Mouse (Mus musculus) hindbrain, embryonic 15.5 days (tissue): Measurements from ENCODE around the gene Capza1. TPM values are rescaled to one million over a fixed set of nuclear protein-coding genes. Genes with fewer than 3 reads are reported as not detected.

ENCODE experiments used
- ATAC-seq: fragments of 200-750 bp; cut with Nextera tagmentation; 2 replicates; pipeline ENCODE4 v1.8.0; 2017; ENCODE audit warnings: low read depth, moderate number of reproducible peaks, moderate TSS enrichment; ENCODE audit not compliant: low FRiP score
- H3K27ac ChIP-seq: fragments of 300-500 bp; sonication (generic); replicated peaks from 2 replicates; pipeline ENCODE4 v1.5.1; 2015; ENCODE audit warnings: mild to moderate bottlenecking, inconsistent platforms
- H3K27me3 ChIP-seq: fragments of 300-500 bp; sonication (generic); 2 replicates; pipeline ENCODE4 v1.6.1; 2015; ENCODE audit warnings: control low read depth, inconsistent platforms
- H3K36me3 ChIP-seq: fragments of 300-500 bp; sonication (generic); 2 replicates; pipeline ENCODE4 v1.6.1; 2015; ENCODE audit warnings: control low read depth, inconsistent platforms
- H3K4me1 ChIP-seq: fragments of 300-500 bp; sonication (generic); replicated peaks from 2 replicates; pipeline ENCODE4 v1.6.1; 2015; ENCODE audit warnings: control low read depth, inconsistent platforms
- H3K4me2 ChIP-seq: fragments of 300-500 bp; sonication (generic); 2 replicates; pipeline ENCODE4 v1.6.1; 2015; ENCODE audit warnings: moderate library complexity, mild to moderate bottlenecking, inconsistent platforms
- H3K4me3 ChIP-seq: fragments of 300-500 bp; sonication (generic); 2 replicates; pipeline ENCODE4 v1.5.1; 2015; ENCODE audit warnings: mild to moderate bottlenecking, inconsistent platforms
- H3K9ac ChIP-seq: fragments of 300-500 bp; sonication (generic); 2 replicates; pipeline ENCODE4 v1.6.1; 2015; ENCODE audit warnings: inconsistent platforms
- H3K9me3 ChIP-seq: fragments of 300-500 bp; sonication (generic); 2 replicates; pipeline ENCODE4 v1.6.1; 2016; ENCODE audit warnings: control low read depth, inconsistent platforms
- WGBS: fragments of 180-500 bp; shearing (Covaris S2); methylation state at CpG from one replicate; pipeline ENCODE4 v1.1.7; 2015; 5-methylcytosine and 5-hydroxymethylcytosine counted together
- polyA plus RNA-seq: library from polyadenylated mRNA; unstranded; fragments of >200 nt; fragmentation: Nextera tagmentation; extraction: Ambion mirVana; gene quantifications from 2 replicates; pipeline ENCODE4 v1.2.1, GENCODE M21; 2015

Gene Capza1
- polyA plus RNA-seq, 1 experiment from 2014 or later, result 150 TPM

DNA sequence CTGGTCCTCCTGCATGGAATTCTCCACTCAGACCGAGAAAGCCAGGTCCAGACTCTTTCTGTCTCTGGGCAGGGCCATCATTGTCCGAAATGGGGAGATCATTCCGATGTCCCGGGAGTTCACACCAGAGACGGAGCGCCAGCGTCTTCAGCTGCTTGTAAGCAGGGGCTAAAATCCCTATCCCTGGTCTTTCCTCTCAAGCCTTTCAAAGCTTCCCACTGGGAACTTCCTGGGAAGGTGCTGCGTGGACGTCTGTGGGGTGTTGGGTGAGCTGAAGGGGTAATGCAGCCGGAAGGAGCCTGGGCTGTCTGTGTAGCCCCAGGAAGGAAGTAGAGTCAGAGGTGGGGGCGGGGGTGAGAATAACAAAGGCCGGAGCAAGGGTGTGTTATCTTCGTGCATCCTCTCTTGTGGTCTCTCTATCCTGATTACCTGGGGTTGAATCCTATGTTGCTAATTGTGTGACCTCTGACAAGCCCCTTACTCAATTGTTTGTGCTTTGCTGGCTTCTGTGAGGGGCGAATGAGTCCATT, 80.3 kb downstream of the Capza1 start:
- Histone ChIP-seq H3K9ac (no peak overlapping the region), H3K36me3 (no peaks in the 10 kb centered on the region), H3K4me1 (peaks cover 26% of the 10 kb centered on the region), H3K9me3 (no peaks in the 10 kb centered on the region), H3K4me2 (no peak overlapping the region), H3K27me3 (peaks cover 65% of the 10 kb centered on the region), H3K27ac (no peak overlapping the region), H3K4me3 (no peak overlapping the region)
- no peak for ATAC-seq
- 37% methylated on average over 14 of the region's 14 CpGs for WGBS

DNA sequence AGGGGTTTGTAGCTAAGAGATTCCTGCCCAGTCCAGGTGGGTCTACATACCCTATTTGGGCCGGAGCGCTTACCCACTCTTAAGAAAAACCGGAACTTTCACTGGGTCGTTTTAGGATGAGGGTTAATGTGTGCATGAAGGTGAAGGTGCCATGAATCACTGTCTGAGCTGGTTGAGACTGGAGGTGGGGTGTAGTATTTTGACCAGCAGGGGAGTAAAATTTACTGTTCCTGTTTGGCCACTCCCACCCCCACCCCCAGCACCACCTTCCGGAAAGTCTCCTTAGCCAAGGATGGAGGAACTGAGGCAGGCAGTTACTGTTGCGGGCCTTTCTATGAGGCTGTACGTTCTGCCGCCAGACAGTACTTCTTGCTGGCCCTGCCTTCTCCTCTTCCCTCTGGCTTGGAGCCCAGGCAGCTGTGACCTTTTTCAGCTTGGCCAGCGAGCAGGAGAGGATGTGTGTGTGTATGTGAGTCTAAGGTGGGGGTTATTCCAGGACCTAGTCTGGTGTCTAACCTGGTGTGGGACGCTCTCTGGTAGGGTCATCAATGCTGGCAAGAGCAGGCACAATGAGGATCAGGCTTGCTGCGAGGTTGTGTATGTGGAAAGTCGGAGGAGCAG, 82.1 kb downstream of the Capza1 start:
- WGBS, result 20% methylated on average over 12 of the region's 12 CpGs
- H3K4me1 ChIP-seq, result peaks cover 20% of the 10 kb centered on the region
- H3K4me3 ChIP-seq, result peak overlapping the region; percentile 45; the same call in 1 of the 2 replicates
- peak overlapping the region; percentile 95 for H3K4me2 ChIP-seq
- peaks cover 84% of the 10 kb centered on the region for H3K27me3 ChIP-seq
- no peaks in the 10 kb centered on the region for H3K36me3 ChIP-seq
- H3K27ac ChIP-seq, result no peak overlapping the region
- no peak for ATAC-seq
- no peak overlapping the region for H3K9ac ChIP-seq
- H3K9me3 ChIP-seq, result no peaks in the 10 kb centered on the region

DNA sequence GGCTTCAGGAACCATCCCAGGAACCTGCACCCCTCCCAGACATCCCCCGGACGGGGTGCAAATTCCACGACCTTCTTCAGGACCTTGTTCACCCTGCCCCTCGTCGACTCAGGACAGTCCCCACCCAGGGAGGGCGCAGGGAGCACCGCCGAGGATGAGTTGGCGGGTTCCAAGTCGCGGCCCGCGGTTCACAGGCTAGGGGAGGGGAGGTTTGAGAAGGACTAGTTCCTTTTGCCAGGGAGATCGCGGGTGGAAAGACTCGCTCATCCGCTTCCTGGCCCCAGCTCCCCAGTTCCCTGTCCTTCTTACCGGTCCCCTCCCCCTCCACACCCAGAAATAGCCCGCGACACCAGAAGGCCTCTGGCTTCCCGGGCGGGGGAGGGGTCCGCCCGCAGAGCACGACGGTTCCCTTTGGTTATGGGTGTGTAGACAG, 82.8 kb downstream of the Capza1 start, which contains the start of gene Fam19a3:
Gene Fam19a3, minus strand, starts transcription at position 370 of the 433 bp plus-strand sequence.
- Histone ChIP-seq H3K27me3 (peaks cover 91% of the 10 kb centered on the region), H3K9me3 (no peaks in the 10 kb centered on the region), H3K4me3 (peak within 1 kb of the TSS; percentile 45), H3K4me2 (peak within 1 kb of the TSS; percentile 95), H3K36me3 (no peaks in the 10 kb centered on the region), H3K27ac (no peak within 1 kb of the TSS), H3K9ac (peak within 1 kb of the TSS; percentile 29), H3K4me1 (peaks cover 23% of the 10 kb centered on the region)
- ATAC-seq, result peak; percentile 20; the same call in 1 of the 2 replicates
- WGBS, result under 1% methylated on average over 26 of the region's 26 CpGs

DNA sequence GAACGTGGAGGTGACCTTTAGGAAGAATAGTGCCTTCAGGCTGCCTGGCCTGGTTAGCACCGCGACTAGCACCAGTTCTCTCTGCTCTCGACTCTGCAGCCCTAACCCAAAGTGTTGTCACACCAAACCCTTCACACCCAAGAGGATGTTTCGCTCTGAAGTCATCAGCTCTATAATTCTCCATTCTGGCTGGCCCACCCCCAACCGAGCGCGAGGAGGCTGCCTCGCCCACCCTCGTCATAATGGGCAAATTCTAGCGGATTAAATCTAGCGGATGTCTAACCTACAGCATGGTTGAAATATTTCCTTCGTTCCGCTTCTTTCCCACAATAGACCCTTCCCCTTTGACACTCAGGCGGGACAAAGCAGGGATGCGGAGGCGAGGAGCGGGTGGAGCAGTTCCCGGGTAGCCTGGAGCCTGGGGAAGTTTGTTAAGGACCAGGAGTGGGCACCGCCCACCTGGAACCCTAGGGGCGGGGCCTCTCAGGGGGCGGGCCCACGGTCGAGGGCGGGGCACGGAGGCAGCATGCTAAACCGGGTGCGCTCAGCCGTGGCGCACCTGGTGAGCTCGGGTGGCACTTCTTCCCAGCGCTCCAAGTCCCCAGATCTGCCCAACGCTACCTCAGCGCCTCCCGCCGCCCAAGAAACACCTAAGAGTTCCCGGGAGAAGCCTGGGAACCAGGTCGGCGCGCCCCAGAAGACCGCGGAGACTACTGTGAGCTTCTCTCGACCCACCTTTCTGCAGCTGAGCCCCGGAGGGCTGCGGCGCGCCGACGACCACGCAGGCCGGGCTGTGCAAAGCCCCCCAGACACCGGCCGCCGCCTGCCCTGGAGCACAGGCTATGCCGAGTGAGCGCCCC, 83.5 kb downstream of the Capza1 start, which contains the start of gene Ppm1j:
Gene Ppm1j, plus strand, starts transcription at position 496 of the 860 bp plus-strand sequence.
- ATAC-seq, result peak; percentile 16; the same call in 1 of the 2 replicates
- Histone ChIP-seq H3K27me3 (peaks cover 98% of the 10 kb centered on the region), H3K27ac (no peak within 1 kb of the TSS), H3K4me3 (peak within 1 kb of the TSS; percentile 45), H3K36me3 (no peaks in the 10 kb centered on the region), H3K9ac (peak within 1 kb of the TSS; percentile 29), H3K9me3 (no peaks in the 10 kb centered on the region), H3K4me2 (peak within 1 kb of the TSS; percentile 95), H3K4me1 (peaks cover 23% of the 10 kb centered on the region)
- WGBS, result 2% methylated on average over 56 of the region's 56 CpGs

DNA sequence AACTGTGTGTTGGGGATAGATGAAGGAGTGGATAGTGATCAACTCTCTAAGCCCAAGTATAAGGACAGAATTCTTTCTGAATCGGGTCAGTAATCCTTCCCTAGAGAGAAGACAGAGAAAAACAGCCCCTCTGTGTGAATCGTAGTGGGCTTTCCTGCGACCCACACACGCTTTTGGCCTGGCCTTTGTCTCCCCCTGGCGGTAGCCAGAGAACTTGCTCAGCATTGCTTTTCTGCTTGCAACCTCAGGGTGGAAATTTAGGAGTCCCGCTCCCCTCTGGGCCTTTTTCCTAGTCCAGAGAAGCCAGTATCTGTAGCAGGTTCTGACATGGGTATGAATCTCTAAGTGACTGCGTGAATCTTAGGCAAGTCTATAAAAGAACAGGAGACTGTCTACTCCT, 84.4 kb downstream of the Capza1 start:
- WGBS, result under 1% methylated on average over 7 of the region's 7 CpGs

DNA sequence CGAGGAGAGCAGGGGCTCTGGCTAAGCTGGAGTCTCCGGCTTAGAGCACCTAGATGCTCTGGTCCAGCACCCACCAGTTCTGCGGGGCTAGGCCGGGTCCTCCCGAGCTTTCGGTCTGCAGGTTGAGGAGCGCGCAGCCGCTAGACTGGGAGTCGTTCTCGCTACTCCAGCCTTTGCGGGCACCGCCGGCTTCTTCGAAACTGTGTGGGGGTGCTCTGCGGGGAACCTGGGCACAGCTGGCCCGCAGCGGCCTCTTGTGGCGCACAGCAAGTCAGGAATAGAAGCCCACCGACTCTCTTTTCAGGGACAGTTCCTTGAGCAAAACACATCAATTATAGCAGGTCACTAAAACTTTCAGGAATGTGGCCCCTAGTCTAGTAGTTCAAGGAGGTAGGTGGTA, 87.0 kb downstream of the Capza1 start:
- Histone ChIP-seq H3K4me1 (peaks cover 23% of the 10 kb centered on the region), H3K4me2 (peak overlapping the region; percentile 66), H3K9me3 (no peaks in the 10 kb centered on the region), H3K9ac (no peak overlapping the region), H3K36me3 (no peaks in the 10 kb centered on the region), H3K27me3 (peaks cover 68% of the 10 kb centered on the region), H3K4me3 (peak overlapping the region; percentile 36), H3K27ac (no peak overlapping the region)
- 2% methylated on average over 20 of the region's 20 CpGs for WGBS
- no peak for ATAC-seq

More for the DNA sequence above, 84.4 kb downstream of the Capza1 start:
- H3K4me3 ChIP-seq, result no peak overlapping the region
- no peaks in the 10 kb centered on the region for H3K9me3 ChIP-seq
- no peak overlapping the region for H3K27ac ChIP-seq
- no peak for ATAC-seq
- H3K4me1 ChIP-seq, result peaks cover 23% of the 10 kb centered on the region
- peaks cover 95% of the 10 kb centered on the region for H3K27me3 ChIP-seq
- no peak overlapping the region for H3K9ac ChIP-seq
- H3K4me2 ChIP-seq, result no peak overlapping the region; the same call in 1 of the 2 replicates
- no peaks in the 10 kb centered on the region for H3K36me3 ChIP-seq

DNA sequence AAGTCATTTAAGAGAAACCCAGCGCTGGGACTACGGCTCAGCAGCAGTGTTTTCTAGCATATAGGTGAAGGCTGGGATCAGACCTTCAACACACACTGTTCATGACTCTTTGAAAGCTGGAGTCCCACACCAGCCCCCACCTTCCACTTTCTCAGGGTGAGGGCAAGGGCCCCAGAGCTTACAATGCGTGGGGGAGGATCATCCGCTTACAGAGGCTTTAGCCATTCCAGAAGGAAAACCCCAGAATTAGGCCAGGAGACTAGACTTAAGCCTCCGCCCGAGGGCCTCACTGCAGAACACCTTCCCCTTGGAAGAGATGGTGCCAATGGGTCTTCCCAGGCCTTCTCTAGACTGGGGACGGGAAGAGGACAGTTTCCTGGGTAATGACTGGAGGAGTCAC, 91.0 kb downstream of the Capza1 start:
- no peak for ATAC-seq
- H3K4me2 ChIP-seq, result no peak overlapping the region
- 80% methylated on average over 7 of the region's 7 CpGs for WGBS
- H3K4me1 ChIP-seq, result peaks cover 6% of the 10 kb centered on the region
- no peak overlapping the region for H3K4me3 ChIP-seq
- no peak overlapping the region for H3K9ac ChIP-seq
- H3K36me3 ChIP-seq, result no peaks in the 10 kb centered on the region
- peaks cover 29% of the 10 kb centered on the region for H3K27me3 ChIP-seq
- H3K27ac ChIP-seq, result no peak overlapping the region
- H3K9me3 ChIP-seq, result no peaks in the 10 kb centered on the region

Other genes starting within 250 kb of the Capza1 start
- 9.1 and 10.5 TPM in 2 replicates for gene Slc16a1, start 225.8 kb downstream of the Capza1 start, polyA plus RNA-seq
- 1.2 and 2.9 TPM in 2 replicates for gene Ppm1j, start 83.4 kb downstream of the Capza1 start, polyA plus RNA-seq
- gene Fam19a3, start 82.7 kb downstream of the Capza1 start, polyA plus RNA-seq, result 0.16 TPM in 1 of 2 replicates, not detected in the other
- 58.1 and 63.0 TPM in 2 replicates for gene Rhoc, start 76.1 kb downstream of the Capza1 start, polyA plus RNA-seq
- 9.1 and 13.4 TPM in 2 replicates for gene Mov10, start 45.9 kb downstream of the Capza1 start, polyA plus RNA-seq
- 31.8 and 34.7 TPM in 2 replicates for gene St7l, start 500 bp downstream of the Capza1 start, polyA plus RNA-seq
- gene Wnt2b, start 97.4 kb upstream of the Capza1 start, polyA plus RNA-seq, result 1.1 and 1.2 TPM in 2 replicates
- 47.4 and 50.6 TPM in 2 replicates for gene Cttnbp2nl, start 188.6 kb upstream of the Capza1 start, polyA plus RNA-seq
- gene 4930564D02Rik, start 202.3 kb upstream of the Capza1 start, polyA plus RNA-seq, result not detected in 2 replicates